Mouse (Mus musculus) bone marrow, adult 2 months (tissue): Measurements from ENCODE around the gene Anxa4. TPM values are rescaled to one million over a fixed set of nuclear protein-coding genes. Genes with fewer than 3 reads are reported as not detected.

Source experiments
- H3K27ac ChIP-seq: fragments of 200-500 bp; 2 replicates; pipeline ENCODE4 v1.5.1; 2012; ENCODE audit warnings: low read depth, mild to moderate bottlenecking, control low read depth, inconsistent platforms, low read length; ENCODE audit not compliant: control insufficient read depth, poor library complexity, insufficient read depth
- H3K4me1 ChIP-seq: fragments of 200-500 bp; 2 replicates; pipeline ENCODE4 v1.6.1; 2011; ENCODE audit warnings: low read length; ENCODE audit not compliant: control insufficient read depth, insufficient read depth
- H3K4me3 ChIP-seq: fragments of 200-500 bp; replicated peaks from 2 replicates; pipeline ENCODE3; 2011; ENCODE audit warnings: mild to moderate bottlenecking, low read depth, low read length, control low read depth; ENCODE audit not compliant: control insufficient read depth
- CTCF ChIP-seq: fragments of 200-500 bp; IDR thresholded peaks from 2 replicates; pipeline ENCODE4 v1.5.1; 2011; ENCODE audit warnings: low read length, control low read depth; ENCODE audit not compliant: control insufficient read depth, insufficient read depth
- POLR2A ChIP-seq: fragments of 200-500 bp; IDR thresholded peaks from 2 replicates; pipeline ENCODE4 v1.6.1; 2011; ENCODE audit warnings: low read depth, mild to moderate bottlenecking, control low read depth, low read length, borderline replicate concordance; ENCODE audit not compliant: control insufficient read depth
- WGBS: fragments of 180-500 bp; shearing (Covaris S2); methylation state at CpG from one replicate; pipeline ENCODE4 v1.1.7; 2018; 5-methylcytosine and 5-hydroxymethylcytosine counted together
- polyA plus RNA-seq: library from polyadenylated mRNA; stranded (reverse); fragments of >200 nt; gene quantifications from 2 replicates; pipeline ENCODE4 v1.2.4, GENCODE M21; 2011; ENCODE audit warnings: low replicate concordance; ENCODE audit not compliant: missing spikeins, insufficient read depth, insufficient read length

Gene Anxa4
- polyA plus RNA-seq, 1 experiment: 9.0 TPM

- 10% methylated on average over 10 of the region's 10 CpGs for WGBS
- H3K4me3 ChIP-seq: no peak overlapping the region
- no peak for TF ChIP-seq CTCF
- no peak for TF ChIP-seq POLR2A
- H3K4me1 ChIP-seq: no peaks in the 10 kb centered on the region; the same call in 1 of the 2 replicates
- H3K27ac ChIP-seq: no peak overlapping the region
Observed at GRCm38 (mm10) chr6:86823824-86824223, 30.4 kb upstream of the Anxa4 start.

- TF ChIP-seq CTCF: no peak
- no peak for TF ChIP-seq POLR2A
- H3K4me1 ChIP-seq: no peaks in the 10 kb centered on the region; the same call in 1 of the 2 replicates
- H3K27ac ChIP-seq: no peak overlapping the region
- WGBS: 18% methylated on average over 9 of the region's 9 CpGs
- H3K4me3 ChIP-seq: no peak overlapping the region
Observed at GRCm38 (mm10) chr6:86823051-86823431, 29.7 kb upstream of the Anxa4 start.

- H3K4me3 ChIP-seq: no peak overlapping the region
- 7% methylated on average over 19 of the region's 19 CpGs for WGBS
- H3K27ac ChIP-seq: no peak overlapping the region
- TF ChIP-seq CTCF (no peak), POLR2A (no peak)
- H3K4me1 ChIP-seq: no peaks in the 10 kb centered on the region; the same call in 1 of the 2 replicates
Observed at GRCm38 (mm10) chr6:86822285-86823050, 29.1 kb upstream of the Anxa4 start.

GRCm38 (mm10) chr6:86820690-86821089, 27.3 kb upstream of the Anxa4 start:
- H3K4me3 ChIP-seq: no peak overlapping the region
- H3K4me1 ChIP-seq: no peaks in the 10 kb centered on the region; the same call in 1 of the 2 replicates
- peak; percentile 49 for TF ChIP-seq CTCF
- no peak for TF ChIP-seq POLR2A
- 55% methylated on average over 7 of the region's 7 CpGs for WGBS
- no peak overlapping the region for H3K27ac ChIP-seq

- TF ChIP-seq CTCF (no peak), POLR2A (no peak)
- Histone ChIP-seq H3K4me1 (no peaks in the 10 kb centered on the region; the same call in 1 of the 2 replicates), H3K27ac (no peak overlapping the region), H3K4me3 (no peak overlapping the region)
- 86% methylated on average over 5 of the region's 5 CpGs for WGBS
Observed at GRCm38 (mm10) chr6:86819926-86820325, 26.5 kb upstream of the Anxa4 start.

GRCm38 (mm10) chr6:86818914-86819313, 25.5 kb upstream of the Anxa4 start:
- Histone ChIP-seq H3K4me3 (no peak overlapping the region), H3K4me1 (no peaks in the 10 kb centered on the region; the same call in 1 of the 2 replicates), H3K27ac (no peak overlapping the region)
- 80% methylated on average over 4 of the region's 4 CpGs for WGBS
- TF ChIP-seq POLR2A (no peak), CTCF (no peak)

GRCm38 (mm10) chr6:86816586-86816985, 23.2 kb upstream of the Anxa4 start:
- Histone ChIP-seq H3K27ac (no peak overlapping the region), H3K4me1 (no peaks in the 10 kb centered on the region), H3K4me3 (no peak overlapping the region)
- 28% methylated on average over 8 of the region's 8 CpGs for WGBS
- TF ChIP-seq CTCF: no peak
- TF ChIP-seq POLR2A: no peak

GRCm38 (mm10) chr6:86815436-86815835, 22.1 kb upstream of the Anxa4 start:
- Histone ChIP-seq H3K4me1 (no peaks in the 10 kb centered on the region), H3K4me3 (no peak overlapping the region), H3K27ac (no peak overlapping the region; the same call in 1 of the 2 replicates)
- no peak for TF ChIP-seq POLR2A
- TF ChIP-seq CTCF: no peak
- WGBS: 80% methylated on average over 7 of the region's 7 CpGs

GRCm38 (mm10) chr6:86814926-86815325, 21.5 kb upstream of the Anxa4 start:
- WGBS: 92% methylated on average over 3 of the region's 3 CpGs

More at GRCm38 (mm10) chr6:86814926-86815325, 21.5 kb upstream of the Anxa4 start:
- no peak overlapping the region for H3K4me3 ChIP-seq
- H3K4me1 ChIP-seq: no peaks in the 10 kb centered on the region
- H3K27ac ChIP-seq: no peak overlapping the region
- TF ChIP-seq CTCF (no peak), POLR2A (no peak)
